Mouse (Mus musculus) ES-Bruce4 (cell line): Measurements from ENCODE around the gene Serf1.

ENCODE experiments used
- CTCF ChIP-seq: IDR thresholded peaks from one replicate; pipeline ENCODE4 v1.8.1; 2011; ENCODE audit warnings: low read depth, low read length
- EP300 ChIP-seq: IDR thresholded peaks from 2 replicates; pipeline ENCODE4 v1.6.1; 2011; ENCODE audit warnings: low read depth, low read length; ENCODE audit not compliant: insufficient read depth
- POLR2A ChIP-seq: IDR thresholded peaks from one replicate; pipeline ENCODE4 v1.8.1; 2011; ENCODE audit warnings: low read length; ENCODE audit not compliant: insufficient read depth

DNA sequence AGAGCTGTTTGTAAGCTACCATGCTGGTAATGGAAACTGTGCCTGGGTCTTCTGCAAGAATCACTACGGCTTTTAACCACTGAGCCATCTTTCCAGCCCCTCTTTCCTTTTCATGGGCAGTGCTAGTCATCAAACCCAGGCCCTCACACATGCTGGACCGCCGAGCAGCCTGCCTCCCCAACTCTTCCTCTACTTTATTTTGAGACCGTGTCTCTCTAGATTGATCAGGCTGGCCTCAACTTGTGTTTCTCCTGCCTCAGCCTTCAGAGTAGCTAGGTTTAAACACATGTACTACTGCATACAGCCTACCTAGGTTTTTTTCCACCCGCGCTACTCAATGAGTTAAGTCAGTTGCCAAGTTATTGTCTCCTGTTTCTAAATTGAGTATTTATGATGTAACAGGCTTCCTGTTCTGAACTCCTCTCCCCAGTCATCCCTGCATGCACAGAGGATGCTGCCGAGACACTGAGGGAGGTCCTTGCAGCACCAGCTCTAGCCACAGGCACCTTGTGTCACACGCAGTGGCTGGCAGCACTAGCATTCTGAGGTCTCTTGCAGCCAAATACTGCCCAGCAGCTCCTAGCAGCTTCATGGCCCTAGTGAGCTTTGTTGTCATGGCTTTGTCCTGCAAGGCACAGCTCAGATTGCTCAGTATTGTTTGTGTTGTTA is 34.0 kb downstream of the Serf1 start:
- TF ChIP-seq CTCF (no peak), POLR2A (no peak), EP300 (no peak)
